Mouse (Mus musculus) kidney, embryonic 16.5 days (tissue): Measurements from ENCODE around the gene Acot7. TPM values are rescaled to one million over a fixed set of nuclear protein-coding genes. Genes with fewer than 3 reads are reported as not detected.

Experiments used
- ATAC-seq: fragments of 200-750 bp; cut with Nextera tagmentation; 2 replicates; pipeline ENCODE4 v1.8.0; 2017; ENCODE audit warnings: moderate TSS enrichment; ENCODE audit not compliant: low FRiP score, low TSS enrichment
- H3K27ac ChIP-seq: fragments of 300-500 bp; sonication (generic); 2 replicates; pipeline ENCODE4 v1.5.1; 2014; ENCODE audit warnings: low read length
- H3K27me3 ChIP-seq: fragments of 300-500 bp; sonication (generic); 2 replicates; pipeline ENCODE4 v1.6.1; 2014; ENCODE audit warnings: low read length, control low read depth, mixed read lengths; ENCODE audit not compliant: insufficient read depth
- H3K36me3 ChIP-seq: fragments of 300-500 bp; sonication (generic); 2 replicates; pipeline ENCODE4 v1.6.1; 2014; ENCODE audit warnings: low read length, control low read depth, mixed read lengths; ENCODE audit not compliant: insufficient read depth
- H3K4me1 ChIP-seq: fragments of 300-500 bp; sonication (generic); 2 replicates; pipeline ENCODE4 v1.6.1; 2014; ENCODE audit warnings: low read length, control low read depth, mixed read lengths; ENCODE audit not compliant: insufficient read depth
- H3K4me2 ChIP-seq: fragments of 300-500 bp; sonication (generic); replicated peaks from 2 replicates; pipeline ENCODE4 v1.6.1; 2014; ENCODE audit warnings: low read depth, low read length
- H3K4me3 ChIP-seq: fragments of 300-500 bp; sonication (generic); 2 replicates; pipeline ENCODE4 v1.5.1; 2014; ENCODE audit warnings: mild to moderate bottlenecking, low read length
- H3K9ac ChIP-seq: fragments of 300-500 bp; sonication (generic); replicated peaks from 2 replicates; pipeline ENCODE4 v1.6.1; 2014; ENCODE audit warnings: low read length
- H3K9me3 ChIP-seq: fragments of 300-500 bp; sonication (generic); 2 replicates; pipeline ENCODE4 v1.6.1; 2016; ENCODE audit warnings: low read length, control low read depth
- WGBS: fragments of 180-500 bp; shearing (Covaris S2); extraction: QIAGEN DNeasy Blood & Tissue Kit; methylation state at CpG from one replicate; pipeline ENCODE4 v1.1.7; 2014; 5-methylcytosine and 5-hydroxymethylcytosine counted together
- polyA plus RNA-seq: library from polyadenylated mRNA; unstranded; fragments of >200 nt; fragmentation: Nextera tagmentation; extraction: Ambion mirVana; gene quantifications from 2 replicates; pipeline ENCODE4 v1.2.1, GENCODE M21; 2015

The Acot7 gene
- polyA plus RNA-seq = 75.1 and 76.4 TPM in 2 replicates

- Histone ChIP-seq H3K27me3 (no peaks in the 10 kb centered on the region), H3K9ac (peak within 1 kb of the TSS; percentile 83), H3K4me1 (peaks cover 26% of the 10 kb centered on the region), H3K4me2 (peak within 1 kb of the TSS; percentile 96), H3K4me3 (peak within 1 kb of the TSS; percentile 71), H3K27ac (peak within 1 kb of the TSS; percentile 77), H3K36me3 (no peaks in the 10 kb centered on the region), H3K9me3 (no peaks in the 10 kb centered on the region)
- ATAC-seq = peak; percentile 95
- WGBS = under 1% methylated on average over 102 of the region's 108 CpGs
These were observed at the start of gene Acot7 for GRCm38 (mm10) chr4:152177537-152178343. Acot7 (plus strand) TSS chr4:152178134.

DNA sequence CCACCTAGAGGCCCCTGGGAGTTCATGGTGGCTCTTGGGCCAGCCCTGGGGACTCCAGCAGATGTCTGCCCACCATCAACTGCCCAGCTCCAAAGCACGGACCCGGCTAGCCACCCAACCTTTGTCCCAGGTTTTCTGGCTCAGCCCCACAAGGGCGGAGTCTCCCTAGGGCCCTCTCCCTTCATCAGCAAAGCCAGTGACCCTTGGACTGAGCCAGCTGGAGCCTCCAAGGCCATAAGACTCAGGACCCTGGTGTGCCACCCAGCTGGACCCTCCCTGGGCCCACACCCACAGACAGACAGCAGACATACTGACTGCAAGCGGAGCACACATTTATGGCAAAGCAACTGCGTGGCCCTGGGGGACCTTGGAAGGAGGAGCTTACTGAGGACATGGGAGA is 49.1 kb upstream of the Acot7 start:
- Histone ChIP-seq H3K4me2 (peak overlapping the region; percentile 75), H3K9ac (peak overlapping the region; percentile 41; the same call in 1 of the 2 replicates), H3K36me3 (no peaks in the 10 kb centered on the region), H3K4me3 (peak overlapping the region; percentile 54; the same call in 1 of the 2 replicates), H3K4me1 (peaks cover 64% of the 10 kb centered on the region), H3K9me3 (no peaks in the 10 kb centered on the region), H3K27ac (peak overlapping the region; percentile 31; the same call in 1 of the 2 replicates), H3K27me3 (peaks cover 97% of the 10 kb centered on the region)
- 49% methylated on average over 5 of the region's 5 CpGs for WGBS
- peak; percentile 3; the same call in 1 of the 2 replicates for ATAC-seq

GRCm38 (mm10) chr4:152129395-152129930 is 48.5 kb upstream of the Acot7 start:
- Histone ChIP-seq H3K4me1 (peaks cover 64% of the 10 kb centered on the region), H3K27ac (peak overlapping the region; percentile 31), H3K4me2 (peak overlapping the region; percentile 75), H3K36me3 (no peaks in the 10 kb centered on the region), H3K27me3 (peaks cover 97% of the 10 kb centered on the region), H3K4me3 (peak overlapping the region; percentile 54), H3K9me3 (no peaks in the 10 kb centered on the region), H3K9ac (peak overlapping the region; percentile 41)
- no peak for ATAC-seq
- WGBS = 24% methylated on average over 13 of the region's 13 CpGs

DNA sequence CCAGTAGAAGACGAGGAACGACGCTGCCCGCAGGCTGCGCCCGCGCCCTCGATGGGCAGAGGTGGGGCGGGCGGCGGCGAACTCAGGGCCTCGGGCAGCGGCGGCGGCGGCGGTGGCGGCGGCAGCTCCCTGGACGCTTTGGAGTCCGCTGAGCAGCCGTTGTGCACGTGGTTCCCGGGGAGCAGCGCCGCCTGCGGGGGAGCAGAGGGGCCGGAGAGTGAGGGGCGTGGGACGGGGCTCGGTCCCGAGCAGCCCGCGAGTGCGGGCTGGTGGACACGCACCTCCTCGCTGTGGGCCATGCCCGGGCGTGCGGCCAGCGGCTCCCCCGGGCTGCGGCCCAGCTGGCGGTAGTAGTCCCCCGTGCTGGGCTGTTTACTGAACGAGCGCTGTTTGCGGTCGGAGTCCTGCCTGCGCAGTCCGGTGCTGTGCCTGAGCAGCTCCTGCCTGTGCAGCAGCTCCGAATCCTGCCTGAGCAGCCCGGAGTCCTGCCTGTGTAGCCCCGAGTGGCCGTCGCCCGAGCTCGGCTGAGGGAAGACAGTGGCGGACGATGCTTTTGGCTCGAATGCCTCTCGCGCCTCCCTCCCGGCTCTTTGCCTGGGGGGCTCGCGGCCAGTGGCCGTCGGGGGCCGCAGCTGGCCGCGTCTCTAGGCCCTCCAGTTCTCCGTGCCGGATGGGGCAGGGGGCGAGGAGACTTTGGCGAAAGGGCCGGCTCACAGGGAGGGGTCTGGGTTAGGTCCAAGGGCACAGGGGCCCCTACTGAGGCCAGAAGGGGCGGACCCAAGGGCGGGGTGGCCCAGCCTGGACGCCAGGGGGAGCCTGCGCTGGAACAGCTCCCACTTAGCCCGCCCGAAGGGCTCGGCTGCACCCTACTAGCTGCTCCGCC is 46.9 kb upstream of the Acot7 start:
- Histone ChIP-seq H3K4me2 (peak overlapping the region; percentile 75), H3K4me1 (peaks cover 53% of the 10 kb centered on the region)
- under 1% methylated on average over 73 of the region's 85 CpGs for WGBS

GRCm38 (mm10) chr4:152131809-152132771 is 45.8 kb upstream of the Acot7 start:
- H3K27ac ChIP-seq = peak overlapping the region; percentile 93
- 4% methylated on average over 50 of the region's 50 CpGs for WGBS
- H3K27me3 ChIP-seq = peaks cover 71% of the 10 kb centered on the region
- H3K4me3 ChIP-seq = peak overlapping the region; percentile 54
- peak; percentile 43 for ATAC-seq
- H3K4me1 ChIP-seq = peaks cover 42% of the 10 kb centered on the region
- H3K9ac ChIP-seq = peak overlapping the region; percentile 73
- H3K4me2 ChIP-seq = peak overlapping the region; percentile 75
- no peaks in the 10 kb centered on the region for H3K9me3 ChIP-seq
- no peaks in the 10 kb centered on the region for H3K36me3 ChIP-seq

More for the DNA sequence above, 46.9 kb upstream of the Acot7 start:
- ATAC-seq = peak; percentile 70
- Histone ChIP-seq H3K9me3 (no peaks in the 10 kb centered on the region), H3K27ac (peak overlapping the region; percentile 93), H3K36me3 (no peaks in the 10 kb centered on the region), H3K4me3 (peak overlapping the region; percentile 54), H3K9ac (peak overlapping the region; percentile 73), H3K27me3 (peaks cover 82% of the 10 kb centered on the region)

- Histone ChIP-seq H3K27ac (peak overlapping the region; percentile 93), H3K4me1 (peaks cover 41% of the 10 kb centered on the region), H3K9me3 (no peaks in the 10 kb centered on the region), H3K9ac (no peak overlapping the region), H3K36me3 (no peaks in the 10 kb centered on the region), H3K4me2 (no peak overlapping the region), H3K4me3 (no peak overlapping the region), H3K27me3 (peaks cover 65% of the 10 kb centered on the region)
- ATAC-seq = no peak
- 21% methylated on average over 10 of the region's 10 CpGs for WGBS
These were observed 45.2 kb upstream of the Acot7 start for GRCm38 (mm10) chr4:152132772-152133169.

- Histone ChIP-seq H3K4me2 (no peak overlapping the region), H3K36me3 (no peaks in the 10 kb centered on the region), H3K4me1 (peaks cover 44% of the 10 kb centered on the region), H3K27ac (peak overlapping the region; percentile 93), H3K27me3 (peaks cover 60% of the 10 kb centered on the region), H3K9ac (no peak overlapping the region), H3K9me3 (no peaks in the 10 kb centered on the region), H3K4me3 (no peak overlapping the region)
- ATAC-seq = no peak
- WGBS = 44% methylated on average over 5 of the region's 5 CpGs
These were observed 44.7 kb upstream of the Acot7 start for GRCm38 (mm10) chr4:152133213-152133612.

- Histone ChIP-seq H3K4me2 (no peak overlapping the region), H3K4me1 (peaks cover 42% of the 10 kb centered on the region), H3K9ac (no peak overlapping the region), H3K4me3 (no peak overlapping the region), H3K27me3 (peaks cover 48% of the 10 kb centered on the region), H3K36me3 (no peaks in the 10 kb centered on the region), H3K27ac (no peak overlapping the region), H3K9me3 (no peaks in the 10 kb centered on the region)
- ATAC-seq = no peak
These were observed 43.4 kb upstream of the Acot7 start for GRCm38 (mm10) chr4:152134507-152134906.

- H3K4me2 ChIP-seq = no peak overlapping the region
- no peak overlapping the region for H3K27ac ChIP-seq
- no peaks in the 10 kb centered on the region for H3K36me3 ChIP-seq
- 75% methylated on average over 12 of the region's 12 CpGs for WGBS
- no peaks in the 10 kb centered on the region for H3K9me3 ChIP-seq
- ATAC-seq = no peak
- peaks cover 34% of the 10 kb centered on the region for H3K4me1 ChIP-seq
- peaks cover 39% of the 10 kb centered on the region for H3K27me3 ChIP-seq
- H3K4me3 ChIP-seq = no peak overlapping the region
- no peak overlapping the region for H3K9ac ChIP-seq
These were observed 42.6 kb upstream of the Acot7 start for GRCm38 (mm10) chr4:152135363-152135762.
